Mouse (Mus musculus): ENCODE measurements around the gene Tmem160. TPM values are rescaled to one million over a fixed set of nuclear protein-coding genes. Genes with fewer than 3 reads are reported as not detected.

The Tmem160 gene
- total and polyA plus RNA-seq, 2 experiments from 2014 or later, result 43.1 to 108 TPM

DNA sequence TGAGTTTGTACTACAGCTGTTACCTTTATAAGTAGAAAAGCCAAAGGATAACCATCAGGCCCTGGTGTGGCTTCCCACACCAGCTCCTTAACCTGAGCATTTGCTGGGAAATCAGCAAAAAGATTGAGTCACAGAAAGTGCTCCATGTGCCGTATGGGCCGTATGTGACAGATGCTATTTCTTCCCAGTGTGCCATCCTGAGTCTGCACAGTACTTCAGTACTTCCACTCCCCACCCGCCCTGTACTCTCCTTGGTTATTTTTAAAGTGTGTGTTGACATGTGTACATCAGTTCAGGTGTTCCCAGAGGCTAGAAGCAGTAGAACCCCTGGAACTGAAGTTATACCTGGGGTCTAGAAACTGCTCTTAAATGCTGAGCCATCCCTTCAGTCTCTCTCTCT lies 45.6 kb upstream of the Tmem160 start:
- no peak for TF ChIP-seq CTCF (IDR thresholded peaks at IDR 0.05)
- H3K4me1 ChIP-seq (ENCODE audit: insufficient read depth, low read length), result peaks cover 9% of the 10 kb centered on the region; the same call in 1 of the 2 replicates
- no peaks in the 10 kb centered on the region for H3K9me3 ChIP-seq (ENCODE audit: low read length)
- H3K27me3 ChIP-seq (ENCODE audit: insufficient read depth, low read length), result no peaks in the 10 kb centered on the region
- no peak overlapping the region for H3K27ac ChIP-seq (ENCODE audit: low read depth, low read length)
- ATAC-seq (ENCODE audit: low FRiP score) (no peak), DNase-seq (ENCODE audit: low spot score) (no peak)
- no peak overlapping the region for H3K9ac ChIP-seq (replicated peaks; ENCODE audit: low read length, poor library complexity, severe bottlenecking)
- H3K4me3 ChIP-seq (ENCODE audit: low read depth, low read length), result no peak overlapping the region
- H3K36me3 ChIP-seq (ENCODE audit: insufficient read depth, low read length), result no peaks in the 10 kb centered on the region
- WGBS, result 95% methylated on average over 3 of the region's 3 CpGs
- H3K4me2 ChIP-seq (ENCODE audit: low read depth, low read length, poor library complexity, severe bottlenecking), result no peak overlapping the region

DNA sequence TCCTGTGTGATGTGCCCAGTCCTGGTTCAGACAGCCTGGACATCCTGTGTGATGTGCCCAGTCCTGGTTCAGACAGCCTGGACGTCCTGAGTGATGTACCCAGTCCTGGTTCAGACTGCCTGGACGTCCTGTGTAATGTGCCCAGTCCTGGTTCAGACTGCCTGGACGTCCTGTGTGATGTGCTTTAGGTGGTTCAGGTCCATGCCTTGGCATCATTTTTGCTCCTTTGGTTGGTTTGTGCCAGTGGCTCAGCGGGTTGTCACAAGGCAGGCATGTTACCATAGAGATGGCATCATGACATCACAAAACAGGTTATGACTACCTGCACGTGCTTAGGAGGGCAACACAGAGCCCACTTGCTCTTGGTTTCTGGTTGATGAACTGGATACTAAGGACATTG lies 41.5 kb upstream of the Tmem160 start:
- H3K27me3 ChIP-seq (ENCODE audit: insufficient read depth, low read length), result no peaks in the 10 kb centered on the region
- no peak for TF ChIP-seq CTCF (IDR thresholded peaks at IDR 0.05)
- ATAC-seq (ENCODE audit: low FRiP score), result no peak
- no peaks in the 10 kb centered on the region for H3K36me3 ChIP-seq (ENCODE audit: insufficient read depth, low read length)
- no peaks in the 10 kb centered on the region for H3K9me3 ChIP-seq (ENCODE audit: low read length)
- H3K9ac ChIP-seq (replicated peaks; ENCODE audit: low read length, poor library complexity, severe bottlenecking), result no peak overlapping the region
- H3K4me2 ChIP-seq (ENCODE audit: low read depth, low read length, poor library complexity, severe bottlenecking), result no peak overlapping the region
- no peak overlapping the region for H3K4me3 ChIP-seq (ENCODE audit: low read depth, low read length)
- no peak for DNase-seq (ENCODE audit: low spot score)
- peaks cover 2% of the 10 kb centered on the region for H3K4me1 ChIP-seq (ENCODE audit: insufficient read depth, low read length)
- WGBS, result 90% methylated on average over 5 of the region's 5 CpGs
- H3K27ac ChIP-seq (ENCODE audit: low read depth, low read length), result no peak overlapping the region

DNA sequence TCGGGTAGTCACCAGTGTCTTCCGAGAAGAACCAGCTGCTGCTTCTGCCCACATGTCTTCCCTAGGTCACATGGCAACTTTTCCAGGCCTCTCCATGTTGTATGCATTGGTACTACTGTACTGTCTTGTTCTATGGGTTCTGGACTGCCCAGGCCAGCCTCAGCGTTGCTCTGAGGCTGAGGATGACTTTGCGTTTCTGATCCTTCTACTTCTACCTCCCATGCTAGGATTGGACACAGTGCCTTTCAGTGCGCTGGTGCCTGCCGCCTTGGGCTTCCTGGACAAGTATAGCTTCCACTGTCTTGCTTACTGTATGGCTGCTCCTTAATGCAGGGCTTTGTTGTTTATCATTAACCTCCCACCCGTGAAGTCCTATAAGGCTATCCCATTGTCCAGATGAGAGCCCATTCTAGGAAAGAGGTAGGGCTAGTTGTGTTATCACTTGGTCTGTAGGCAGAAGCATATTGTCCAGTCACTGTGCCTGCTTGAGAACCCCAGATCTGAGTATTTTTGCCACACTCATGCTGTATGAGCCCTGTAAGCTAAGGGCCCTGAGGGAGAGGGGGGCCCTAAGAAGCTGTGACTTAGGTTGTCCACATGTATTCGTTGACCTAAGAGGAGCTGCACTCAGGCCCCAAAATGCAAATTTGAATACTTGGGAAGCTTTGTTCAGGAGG lies 40.2 kb upstream of the Tmem160 start:
- no peak for TF ChIP-seq CTCF (IDR thresholded peaks at IDR 0.05)
- no peak for DNase-seq (ENCODE audit: low spot score)
- Histone ChIP-seq H3K27me3 (ENCODE audit: insufficient read depth, low read length) (no peaks in the 10 kb centered on the region), H3K4me3 (ENCODE audit: low read depth, low read length) (no peak overlapping the region), H3K4me1 (ENCODE audit: insufficient read depth, low read length) (no peaks in the 10 kb centered on the region; the same call in 1 of the 2 replicates), H3K36me3 (ENCODE audit: insufficient read depth, low read length) (peaks cover 10% of the 10 kb centered on the region), H3K9ac (replicated peaks; ENCODE audit: low read length, poor library complexity, severe bottlenecking) (no peak overlapping the region), H3K27ac (ENCODE audit: low read depth, low read length) (peak overlapping the region; percentile 38; the same call in 1 of the 2 replicates), H3K4me2 (ENCODE audit: low read depth, low read length, poor library complexity, severe bottlenecking) (no peak overlapping the region), H3K9me3 (ENCODE audit: low read length) (no peaks in the 10 kb centered on the region)
- 85% methylated on average over 8 of the region's 8 CpGs for WGBS
- ATAC-seq (ENCODE audit: low FRiP score), result no peak

DNA sequence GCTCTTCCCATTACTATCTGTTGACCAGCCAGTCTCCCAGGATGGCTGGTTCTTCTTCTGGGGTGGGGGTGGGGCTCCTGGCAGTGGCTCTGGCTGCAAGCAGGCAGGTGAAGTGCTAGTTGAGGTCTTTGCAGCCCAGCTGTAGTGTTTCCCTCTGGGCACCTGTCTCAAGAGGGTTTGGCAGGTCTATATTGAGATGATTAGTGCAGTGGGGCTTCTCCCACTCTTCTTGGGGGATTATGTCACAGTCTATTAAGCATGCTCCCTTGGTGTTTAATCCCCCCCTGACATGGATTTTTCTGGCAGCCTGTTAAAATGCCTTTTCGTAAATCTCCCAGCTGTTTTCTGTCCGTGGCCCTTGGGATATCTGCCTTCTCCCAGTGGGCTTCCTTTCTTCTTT lies 39.6 kb upstream of the Tmem160 start:
- ATAC-seq (ENCODE audit: low FRiP score), result no peak
- peak overlapping the region; percentile 38; the same call in 1 of the 2 replicates for H3K27ac ChIP-seq (ENCODE audit: low read depth, low read length)
- 19% methylated on average over 2 of the region's 2 CpGs for WGBS
- TF ChIP-seq CTCF (IDR thresholded peaks at IDR 0.05), result no peak
- peaks cover 12% of the 10 kb centered on the region for H3K36me3 ChIP-seq (ENCODE audit: insufficient read depth, low read length)
- no peaks in the 10 kb centered on the region; the same call in 1 of the 2 replicates for H3K4me1 ChIP-seq (ENCODE audit: insufficient read depth, low read length)
- DNase-seq (ENCODE audit: low spot score), result no peak
- 0 out of 2 replicates have a peak overlapping the region, but pooled peaks have one; percentile 1 for H3K9ac ChIP-seq (replicated peaks; ENCODE audit: low read length, poor library complexity, severe bottlenecking)
- no peak overlapping the region for H3K4me2 ChIP-seq (ENCODE audit: low read depth, low read length, poor library complexity, severe bottlenecking)
- H3K4me3 ChIP-seq (ENCODE audit: low read depth, low read length), result no peak overlapping the region
- H3K9me3 ChIP-seq (ENCODE audit: low read length), result no peaks in the 10 kb centered on the region
- H3K27me3 ChIP-seq (ENCODE audit: insufficient read depth, low read length), result no peaks in the 10 kb centered on the region

DNA sequence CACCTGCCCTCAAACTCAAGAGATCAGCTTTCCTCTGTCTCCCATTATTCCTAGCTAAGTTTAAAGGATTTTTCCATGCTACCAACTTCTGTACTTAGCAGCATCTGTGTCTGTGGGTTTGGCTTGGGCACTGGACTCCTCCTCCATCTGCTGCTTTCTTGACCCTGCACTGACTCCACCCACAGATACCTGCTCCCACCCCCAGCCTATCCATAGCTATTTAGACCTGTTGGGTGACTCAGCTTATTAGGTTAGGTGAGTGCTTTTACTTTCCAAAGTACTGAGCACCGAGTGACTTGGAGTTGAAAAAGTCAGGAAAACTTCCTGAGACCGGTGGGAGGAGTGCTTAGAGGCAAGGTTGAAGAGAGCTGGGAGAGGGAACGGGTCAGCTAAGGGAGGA lies 37.2 kb upstream of the Tmem160 start:
- H3K36me3 ChIP-seq (ENCODE audit: insufficient read depth, low read length), result peaks cover 20% of the 10 kb centered on the region
- H3K27me3 ChIP-seq (ENCODE audit: insufficient read depth, low read length), result no peaks in the 10 kb centered on the region
- H3K9me3 ChIP-seq (ENCODE audit: low read length), result no peaks in the 10 kb centered on the region
- WGBS, result 80% methylated on average over 3 of the region's 3 CpGs
- TF ChIP-seq CTCF (IDR thresholded peaks at IDR 0.05), result no peak
- no peak for DNase-seq (ENCODE audit: low spot score)
- H3K4me2 ChIP-seq (ENCODE audit: low read depth, low read length, poor library complexity, severe bottlenecking), result no peak overlapping the region
- H3K9ac ChIP-seq (replicated peaks; ENCODE audit: low read length, poor library complexity, severe bottlenecking), result no peak overlapping the region
- no peak overlapping the region for H3K27ac ChIP-seq (ENCODE audit: low read depth, low read length)
- no peak for ATAC-seq (ENCODE audit: low FRiP score)
- no peaks in the 10 kb centered on the region; the same call in 1 of the 2 replicates for H3K4me1 ChIP-seq (ENCODE audit: insufficient read depth, low read length)
- no peak overlapping the region for H3K4me3 ChIP-seq (ENCODE audit: low read depth, low read length)

DNA sequence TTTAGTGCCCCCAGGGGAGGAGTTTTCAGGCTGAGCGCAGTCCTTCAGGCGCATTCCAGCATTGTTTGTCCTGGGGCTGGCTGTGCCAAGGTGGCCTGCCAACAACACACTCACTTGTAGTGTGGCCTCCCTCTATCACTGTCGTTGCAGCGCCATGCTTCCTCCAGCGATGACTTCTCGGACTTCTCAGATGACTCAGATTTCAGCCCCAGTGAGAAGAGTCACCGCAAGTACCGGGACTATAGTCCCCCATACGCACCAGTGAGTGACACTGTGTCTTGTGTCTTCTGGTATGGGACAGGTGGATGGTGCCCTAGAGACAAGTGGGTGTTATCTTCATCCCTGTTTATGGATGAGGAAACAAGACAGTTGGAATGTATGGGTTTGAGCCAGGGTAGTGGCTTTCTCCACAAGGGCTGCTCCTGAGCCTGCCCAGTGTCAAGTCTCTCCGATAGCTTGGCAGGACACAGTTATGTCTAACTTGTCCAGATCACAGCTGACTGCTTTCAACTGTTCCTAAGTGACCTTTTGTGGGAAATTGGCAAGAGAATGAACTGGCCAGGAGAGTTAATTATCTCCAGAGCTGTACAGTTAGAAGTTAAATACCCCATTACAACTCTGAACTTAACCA lies 35.3 kb upstream of the Tmem160 start:
- Histone ChIP-seq H3K27ac (ENCODE audit: low read depth, low read length) (no peak overlapping the region), H3K9me3 (ENCODE audit: low read length) (no peaks in the 10 kb centered on the region), H3K4me3 (ENCODE audit: low read depth, low read length) (no peak overlapping the region), H3K27me3 (ENCODE audit: insufficient read depth, low read length) (no peaks in the 10 kb centered on the region), H3K9ac (replicated peaks; ENCODE audit: low read length, poor library complexity, severe bottlenecking) (no peak overlapping the region), H3K4me1 (ENCODE audit: insufficient read depth, low read length) (no peaks in the 10 kb centered on the region; the same call in 1 of the 2 replicates), H3K36me3 (ENCODE audit: insufficient read depth, low read length) (peaks cover 37% of the 10 kb centered on the region), H3K4me2 (ENCODE audit: low read depth, low read length, poor library complexity, severe bottlenecking) (no peak overlapping the region)
- DNase-seq (ENCODE audit: low spot score), result no peak
- TF ChIP-seq CTCF (IDR thresholded peaks at IDR 0.05), result no peak
- no peak for ATAC-seq (ENCODE audit: low FRiP score)
- 87% methylated on average over 10 of the region's 10 CpGs for WGBS

All from midbrain, postnatal 0 days (tissue).